9 mouse cellular contexts compared by ENCODE assay signal in genomic region chr5:140396166-140396940, GRCm38 (mm10). TPM values are rescaled to one million over a fixed set of nuclear protein-coding genes. Genes with fewer than 3 reads are reported as not detected.
DNase-seq lines count a peak whose midpoint lies in the region; ATAC-seq lines count a peak whose summit lies in the region.
"Had no signal": no experiment of that assay in that cellular context is flagged by ENCODE, and none has a peak within 500 bp of the region (broad histone marks: within the 10 kb centered on the region; RNA-seq: fewer than 3 reads in every experiment).

No protein-coding gene starts in this region.

- H3K4me1 ChIP-seq in hindbrain, embryonic 10.5 days (replicated peaks), result no peaks in the 10 kb centered on the region
- H3K4me1 ChIP-seq in hindbrain, embryonic 14.5 days (replicated peaks; ENCODE audit: control insufficient read depth, insufficient read depth, low read length), result no peaks in the 10 kb centered on the region
- H3K4me1 ChIP-seq: neural tube, embryonic 12.5 days had no signal

- peak; percentile 32 for DNase-seq in hindbrain, embryonic 10.5 days (ENCODE audit: low spot score)
- no peak for DNase-seq in hindbrain, embryonic 14.5 days (ENCODE audit: low spot score)
- DNase-seq in urinary bladder, postnatal 25 days (ENCODE audit: low spot score), result peak; percentile 26
- DNase-seq in urinary bladder, adult 18-20 months (ENCODE audit: low spot score in 2 of 2), result no peak
- DNase-seq in kidney, postnatal 14 days, result peak; percentile 40
- DNase-seq in testis, postnatal 10 days (ENCODE audit: low spot score), result peak; percentile 60
- DNase-seq in layer of hippocampus, adult 9-10 months (ENCODE audit: low spot score), result no peak

- no peaks in the 10 kb centered on the region for H3K36me3 ChIP-seq in hindbrain, embryonic 10.5 days
- no peaks in the 10 kb centered on the region for H3K36me3 ChIP-seq in hindbrain, embryonic 14.5 days (replicated peaks; ENCODE audit: control insufficient read depth, insufficient read depth)
- H3K36me3 ChIP-seq: neural tube, embryonic 12.5 days had no signal

- no peak overlapping the region for H3K9ac ChIP-seq in hindbrain, embryonic 14.5 days
- H3K9ac ChIP-seq: neural tube, embryonic 12.5 days had no signal

- no peak overlapping the region for H3K4me2 ChIP-seq in hindbrain, embryonic 14.5 days (replicated peaks)
- H3K4me2 ChIP-seq: neural tube, embryonic 12.5 days had no signal

- WGBS in hindbrain, embryonic 10.5 days, result 61% methylated on average over 8 of the region's 8 CpGs
- whole genome bisulfite sequencing in hindbrain, embryonic 14.5 days, result 64% methylated on average over 8 of the region's 8 CpGs

- H3K9me3 ChIP-seq in hindbrain, embryonic 10.5 days, result no peaks in the 10 kb centered on the region
- H3K9me3 ChIP-seq in hindbrain, embryonic 14.5 days (ENCODE audit: control insufficient read depth, low read length), result no peaks in the 10 kb centered on the region
- H3K9me3 ChIP-seq: neural tube, embryonic 12.5 days had no signal

- no peaks in the 10 kb centered on the region for H3K27me3 ChIP-seq in hindbrain, embryonic 10.5 days (ENCODE audit: insufficient read depth, poor library complexity, severe bottlenecking)
- no peaks in the 10 kb centered on the region for H3K27me3 ChIP-seq in hindbrain, embryonic 14.5 days (ENCODE audit: control insufficient read depth, insufficient read depth, low read length)
- H3K27me3 ChIP-seq: neural tube, embryonic 12.5 days had no signal

- no peak for ATAC-seq in hindbrain, embryonic 14.5 days (ENCODE audit: low FRiP score)
- no peak for ATAC-seq in inflammation-experienced regulatory T-cells, adult 6 months

- no peak overlapping the region for H3K27ac ChIP-seq in hindbrain, embryonic 10.5 days
- no peak overlapping the region for H3K27ac ChIP-seq in hindbrain, embryonic 14.5 days
- H3K27ac ChIP-seq: neural tube, embryonic 12.5 days had no signal

- H3K4me3 ChIP-seq in hindbrain, embryonic 10.5 days, result no peak overlapping the region
- H3K4me3 ChIP-seq in hindbrain, embryonic 14.5 days (replicated peaks; ENCODE audit: low read length), result no peak overlapping the region
- H3K4me3 ChIP-seq: neural tube, embryonic 12.5 days had no signal

RNA-seq across cellular contexts. Expression of gene Snx8, which starts 7.3 kb away (rescaled TPM):
- polyA plus RNA-seq in hindbrain, embryonic 10.5 days (2016; fragmentation: Nextera tagmentation; extraction: Ambion mirVana), result 24.5 and 25.5 TPM in 2 replicates
- 14.2 and 15.9 TPM in 2 replicates for polyA plus RNA-seq in hindbrain, embryonic 14.5 days (2014; fragmentation: Nextera tagmentation; extraction: Ambion mirVana)
- polyA plus RNA-seq in inflammation-experienced regulatory T-cells, adult 6 months (2017; shearing (Covaris generic)), result 1 to 10 TPM in 2 of 3 experiments, under 1 TPM in 1; 0.50 to 2.1 (median 1.6) TPM

RNA-seq across cellular contexts. Expression of gene Eif3b, which starts 22.8 kb away (rescaled TPM):
- polyA plus RNA-seq in hindbrain, embryonic 10.5 days (2016; fragmentation: Nextera tagmentation; extraction: Ambion mirVana), result 166 and 167 TPM in 2 replicates
- 93.6 and 112 TPM in 2 replicates for polyA plus RNA-seq in hindbrain, embryonic 14.5 days (2014; fragmentation: Nextera tagmentation; extraction: Ambion mirVana)
- polyA plus RNA-seq in inflammation-experienced regulatory T-cells, adult 6 months (2017; shearing (Covaris generic)), result 10 to 100 TPM; 25.8 to 31.8 (median 29.5) TPM

RNA-seq across cellular contexts. Expression of gene Gm4869, which starts 49.1 kb away (rescaled TPM):
- not detected in 2 replicates for polyA plus RNA-seq in hindbrain, embryonic 10.5 days (2016; fragmentation: Nextera tagmentation; extraction: Ambion mirVana)
- not detected in 2 replicates for polyA plus RNA-seq in hindbrain, embryonic 14.5 days (2014; fragmentation: Nextera tagmentation; extraction: Ambion mirVana)
- polyA plus RNA-seq in inflammation-experienced regulatory T-cells, adult 6 months (2017; shearing (Covaris generic)), result not detected

Comparison
In these comparisons a context has a peak if more than half of its experiments do, and no peak if none do; other contexts are left out.
1. DNase-seq: peak in hindbrain, embryonic 10.5 days (single experiment), urinary bladder, postnatal 25 days (single experiment), kidney, postnatal 14 days (single experiment) and testis, postnatal 10 days (single experiment); none in hindbrain, embryonic 14.5 days (single experiment), urinary bladder, adult 18-20 months (0 of 2) and layer of hippocampus, adult 9-10 months (single experiment).